Mouse (Mus musculus) embryonic facial prominence, embryonic 11.5 days (tissue): Measurements from ENCODE around the gene Zfp445. TPM values are rescaled to one million over a fixed set of nuclear protein-coding genes. Genes with fewer than 3 reads are reported as not detected.
"Not testable (repeated sequence)": the region's sequence is repeated elsewhere in the genome, so short reads cannot be mapped to it uniquely, and the experiment has no call there.

Experiments
- ATAC-seq: fragments of 200-750 bp; cut with Nextera tagmentation; replicated peaks from 2 replicates; pipeline ENCODE4 v1.8.0; 2017; ENCODE audit warnings: low read depth; ENCODE audit not compliant: insufficient number of reproducible peaks, low FRiP score, low TSS enrichment
- DNase-seq: peaks from one replicate; pipeline ENCODE4 v3.0.0-alpha.2; 2015; ENCODE audit warnings: low spot score
- H3K27ac ChIP-seq: fragments of 300-500 bp; sonication (generic); replicated peaks from 2 replicates; pipeline ENCODE4 v1.5.1; 2014; ENCODE audit warnings: mild to moderate bottlenecking, low read depth, low read length, control low read depth
- H3K27me3 ChIP-seq: fragments of 300-500 bp; sonication (generic); 2 replicates; pipeline ENCODE4 v1.6.1; 2014; ENCODE audit warnings: mild to moderate bottlenecking, low read length, moderate library complexity, mixed read lengths; ENCODE audit not compliant: control insufficient read depth, insufficient read depth
- H3K36me3 ChIP-seq: fragments of 300-500 bp; sonication (generic); replicated peaks from 2 replicates; pipeline ENCODE4 v1.6.1; 2014; ENCODE audit warnings: low read depth, mild to moderate bottlenecking, low read length, moderate library complexity, mixed read lengths; ENCODE audit not compliant: control insufficient read depth, insufficient read depth
- H3K4me1 ChIP-seq: fragments of 300-500 bp; sonication (generic); 2 replicates; pipeline ENCODE4 v1.6.1; 2014; ENCODE audit warnings: low read length, mixed read lengths; ENCODE audit not compliant: control insufficient read depth, insufficient read depth
- H3K4me2 ChIP-seq: fragments of 300-500 bp; sonication (generic); 2 replicates; pipeline ENCODE4 v1.6.1; 2014; ENCODE audit warnings: low read depth, mild to moderate bottlenecking, control low read depth, low read length, moderate library complexity
- H3K4me3 ChIP-seq: fragments of 300-500 bp; sonication (generic); 2 replicates; pipeline ENCODE4 v1.5.1; 2014; ENCODE audit warnings: low read depth, low read length, control low read depth
- H3K9ac ChIP-seq: fragments of 300-500 bp; sonication (generic); replicated peaks from 2 replicates; pipeline ENCODE4 v1.6.1; 2014; ENCODE audit warnings: mild to moderate bottlenecking, control low read depth, low read length
- H3K9me3 ChIP-seq: fragments of 300-500 bp; sonication (generic); replicated peaks from 2 replicates; pipeline ENCODE4 v1.6.1; 2016; ENCODE audit warnings: mild to moderate bottlenecking, low read length, inconsistent platforms, mixed read lengths; ENCODE audit not compliant: control insufficient read depth
- WGBS: fragments of 180-500 bp; shearing (Covaris S2); extraction: QIAGEN DNeasy Blood & Tissue Kit; methylation state at CpG from one replicate; pipeline ENCODE4 v1.1.7; 2014; 5-methylcytosine and 5-hydroxymethylcytosine counted together
- polyA plus RNA-seq: library from polyadenylated mRNA; unstranded; fragments of >200 nt; fragmentation: Nextera tagmentation; extraction: Ambion mirVana; gene quantifications from 2 replicates; pipeline ENCODE4 v1.2.1, GENCODE M21; 2014

The Zfp445 gene
- polyA plus RNA-seq, 1 experiment from 2014 or later = 67.3 TPM

DNA sequence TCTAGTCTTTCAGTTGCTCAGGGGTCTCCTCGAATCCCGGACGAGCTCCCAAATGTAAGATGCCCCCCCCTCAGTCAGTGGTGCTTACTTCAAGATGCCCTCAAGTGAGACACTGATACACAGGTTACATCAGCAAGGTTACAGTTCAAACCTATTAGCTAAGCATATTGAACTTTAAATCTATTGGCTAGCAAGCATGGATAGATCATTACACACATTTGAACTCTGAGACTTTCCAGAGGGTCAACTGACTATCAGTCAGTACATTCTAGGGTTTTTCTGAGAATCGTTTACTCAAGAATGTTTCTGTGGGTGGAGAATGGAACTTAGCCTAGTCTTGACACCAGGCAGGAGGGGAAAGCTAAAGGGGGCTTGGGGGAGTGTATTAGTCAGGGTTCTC is 6.8 kb upstream of the Zfp445 start:
- H3K27me3 ChIP-seq = no peaks in the 10 kb centered on the region
- H3K4me3 ChIP-seq = no peak overlapping the region
- 91% methylated on average over 4 of the region's 4 CpGs for WGBS
- no peaks in the 10 kb centered on the region for H3K9me3 ChIP-seq
- no peak for DNase-seq
- no peak overlapping the region for H3K27ac ChIP-seq
- no peaks in the 10 kb centered on the region for H3K36me3 ChIP-seq
- no peaks in the 10 kb centered on the region for H3K4me1 ChIP-seq
- ATAC-seq = no peak
- no peak overlapping the region for H3K9ac ChIP-seq
- H3K4me2 ChIP-seq = no peak overlapping the region

DNA sequence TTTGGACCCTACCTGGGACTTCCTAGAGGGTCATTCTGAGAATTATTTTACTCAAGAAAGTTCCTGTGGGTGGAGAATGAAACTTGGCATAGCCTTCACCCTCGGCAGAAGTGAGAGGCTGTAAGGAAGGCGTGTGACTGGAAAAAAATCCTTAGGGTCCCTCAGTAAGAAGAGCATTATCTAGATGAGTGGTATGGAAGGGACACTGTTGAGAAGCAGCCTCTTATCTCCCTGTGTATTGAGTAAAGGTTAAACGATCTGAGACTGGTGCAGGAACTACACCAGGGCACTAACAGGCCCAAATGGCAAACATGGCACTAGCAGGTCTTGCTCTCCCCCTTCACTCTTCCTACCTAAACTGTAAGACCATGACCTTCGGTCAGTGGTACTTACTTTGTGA is 386 bp upstream of the Zfp445 start:
- H3K27me3 ChIP-seq = no peaks in the 10 kb centered on the region
- H3K4me3 ChIP-seq = peak overlapping the region; percentile 70
- DNase-seq (no peak), ATAC-seq (peak; percentile 50; the same call in 1 of the 2 replicates)
- H3K27ac ChIP-seq = no peak overlapping the region
- no peak overlapping the region; the same call in 1 of the 2 replicates for H3K9ac ChIP-seq
- WGBS = 89% methylated on average over 4 of the region's 4 CpGs
- no peaks in the 10 kb centered on the region for H3K9me3 ChIP-seq
- peak overlapping the region; percentile 22; the same call in 1 of the 2 replicates for H3K4me2 ChIP-seq
- H3K36me3 ChIP-seq = peaks cover 8% of the 10 kb centered on the region
- H3K4me1 ChIP-seq = no peaks in the 10 kb centered on the region

DNA sequence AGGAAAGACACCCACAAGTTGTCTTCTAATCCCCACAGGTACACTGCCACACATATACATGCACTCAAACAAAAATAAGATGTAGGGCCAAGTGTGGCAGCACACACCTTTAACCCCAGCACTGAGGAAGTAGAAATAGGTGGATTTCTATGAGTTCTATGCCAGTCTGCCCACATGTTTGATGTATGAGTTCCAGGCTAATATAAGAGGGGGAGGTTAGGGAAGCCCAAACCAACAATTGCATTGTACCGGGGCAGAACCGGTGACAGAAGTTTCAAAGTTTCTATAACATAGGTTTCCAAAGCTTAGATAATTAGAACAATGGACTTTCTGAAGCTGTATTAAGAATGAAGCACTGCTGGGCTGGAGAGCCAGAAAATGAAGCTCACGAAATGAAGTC is 958 bp downstream of the Zfp445 start:
- Histone ChIP-seq H3K9me3 (no peaks in the 10 kb centered on the region), H3K9ac (peak overlapping the region; percentile 89), H3K27ac (no peak overlapping the region), H3K27me3 (no peaks in the 10 kb centered on the region), H3K4me3 (peak overlapping the region; percentile 70), H3K4me2 (peak overlapping the region; percentile 67), H3K36me3 (peaks cover 20% of the 10 kb centered on the region), H3K4me1 (no peaks in the 10 kb centered on the region)
- 63% methylated on average over 3 of the region's 3 CpGs for WGBS
- 0 out of 2 replicates have a peak, but pooled peaks have one; percentile 11 for ATAC-seq
- DNase-seq = no peak

DNA sequence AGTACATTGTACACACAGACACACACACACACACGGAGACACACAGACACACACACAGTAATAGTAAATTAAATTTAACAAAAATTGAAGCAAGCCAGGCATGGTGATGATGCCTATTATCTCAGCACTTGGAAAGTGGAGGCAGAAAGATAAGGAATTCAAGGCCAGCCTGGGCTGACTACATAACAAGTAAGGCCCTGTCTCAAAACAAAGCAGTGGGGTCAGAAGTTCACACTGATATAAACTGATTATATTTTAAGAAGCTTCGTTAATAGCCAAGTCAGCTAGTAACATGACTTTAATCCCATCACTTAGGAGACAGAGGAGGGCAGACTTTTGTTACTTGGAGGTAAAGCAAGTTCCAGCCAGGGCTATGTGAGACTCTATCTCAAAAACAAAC is 2.1 kb downstream of the Zfp445 start:
- 93% methylated on average over 2 of the region's 2 CpGs for WGBS
- H3K4me2 ChIP-seq = no peak overlapping the region
- ATAC-seq = no peak
- no peaks in the 10 kb centered on the region for H3K9me3 ChIP-seq
- H3K4me3 ChIP-seq = no peak overlapping the region
- H3K9ac ChIP-seq = no peak overlapping the region
- no peak for DNase-seq
- H3K36me3 ChIP-seq = peaks cover 26% of the 10 kb centered on the region
- H3K4me1 ChIP-seq = no peaks in the 10 kb centered on the region
- H3K27ac ChIP-seq = no peak overlapping the region
- no peaks in the 10 kb centered on the region for H3K27me3 ChIP-seq

DNA sequence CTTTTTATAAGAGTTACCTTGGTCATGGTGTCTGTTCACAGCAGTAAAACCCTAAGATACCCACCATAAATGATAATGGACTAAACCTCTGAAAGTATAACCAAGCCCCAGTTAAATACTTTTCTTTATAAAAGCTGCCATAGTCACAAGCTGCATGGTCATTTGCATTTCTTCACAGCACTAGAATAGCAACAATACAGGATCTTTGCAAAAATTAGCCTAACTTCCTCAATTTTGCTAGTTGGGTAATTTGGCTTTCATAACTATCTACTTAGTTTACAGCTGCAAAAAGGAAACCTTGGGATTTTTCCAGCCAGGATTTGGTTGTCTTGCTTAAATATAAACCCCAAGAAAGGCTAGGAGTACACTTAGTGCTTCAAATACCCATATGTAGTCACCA is 5.1 kb downstream of the Zfp445 start:
- no peak overlapping the region for H3K27ac ChIP-seq
- H3K9ac ChIP-seq = no peak overlapping the region
- DNase-seq (no peak), ATAC-seq (no peak)
- no peak overlapping the region for H3K4me2 ChIP-seq
- H3K9me3 ChIP-seq = no peaks in the 10 kb centered on the region
- H3K36me3 ChIP-seq = peaks cover 39% of the 10 kb centered on the region
- no peaks in the 10 kb centered on the region for H3K4me1 ChIP-seq
- H3K27me3 ChIP-seq = no peaks in the 10 kb centered on the region
- no peak overlapping the region for H3K4me3 ChIP-seq

DNA sequence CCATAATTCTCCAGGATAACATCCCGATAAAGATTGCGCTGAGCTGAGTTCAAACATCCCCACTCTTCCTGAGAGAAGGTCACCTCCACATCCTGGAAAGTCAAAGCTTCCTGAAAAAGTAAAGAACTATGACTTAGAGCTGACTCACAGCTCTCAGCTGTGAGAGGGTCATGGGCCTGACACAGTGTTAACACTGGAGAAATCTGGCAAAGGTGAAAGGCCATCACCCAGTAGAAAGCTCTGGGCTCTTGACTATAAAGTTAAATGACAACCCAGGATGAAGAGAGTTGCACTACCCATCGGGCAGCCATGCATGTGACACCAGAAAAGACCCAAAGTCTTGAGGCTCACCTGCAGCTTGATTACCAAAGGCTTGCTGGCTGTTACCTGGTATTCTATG is 9.1 kb downstream of the Zfp445 start:
- no peak overlapping the region for H3K4me3 ChIP-seq
- H3K36me3 ChIP-seq = peaks cover 62% of the 10 kb centered on the region
- H3K9ac ChIP-seq = no peak overlapping the region
- DNase-seq (no peak), ATAC-seq (no peak)
- H3K4me1 ChIP-seq = no peaks in the 10 kb centered on the region
- H3K4me2 ChIP-seq = no peak overlapping the region
- H3K27ac ChIP-seq = no peak overlapping the region
- H3K9me3 ChIP-seq = no peaks in the 10 kb centered on the region
- H3K27me3 ChIP-seq = no peaks in the 10 kb centered on the region
- WGBS = 95% methylated on average over 3 of the region's 3 CpGs

DNA sequence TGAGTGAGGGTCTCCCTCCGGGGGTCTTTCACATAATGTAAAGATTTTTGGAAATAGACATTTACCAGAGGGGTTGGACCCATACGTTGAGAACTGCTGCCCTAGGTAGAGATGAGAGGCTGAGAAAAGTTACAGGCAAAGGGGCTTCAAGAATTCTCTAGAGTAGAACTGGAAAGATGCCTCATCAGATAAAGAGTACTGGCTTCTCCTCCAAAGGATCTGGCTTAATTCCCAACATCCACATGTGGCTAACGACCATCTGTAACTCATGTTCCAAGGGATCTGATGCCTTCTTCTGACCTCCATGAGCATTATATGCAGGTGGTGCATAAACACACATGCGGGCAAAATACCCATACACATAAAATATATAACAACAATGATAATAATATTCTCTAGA is 10.2 kb downstream of the Zfp445 start:
- Histone ChIP-seq H3K4me1 (no peaks in the 10 kb centered on the region), H3K4me2 (no peak overlapping the region), H3K36me3 (peaks cover 52% of the 10 kb centered on the region), H3K4me3 (no peak overlapping the region), H3K9ac (no peak overlapping the region), H3K27ac (no peak overlapping the region), H3K9me3 (no peaks in the 10 kb centered on the region), H3K27me3 (no peaks in the 10 kb centered on the region)
- 94% methylated on average over 4 of the region's 4 CpGs for WGBS
- DNase-seq (no peak), ATAC-seq (no peak)

DNA sequence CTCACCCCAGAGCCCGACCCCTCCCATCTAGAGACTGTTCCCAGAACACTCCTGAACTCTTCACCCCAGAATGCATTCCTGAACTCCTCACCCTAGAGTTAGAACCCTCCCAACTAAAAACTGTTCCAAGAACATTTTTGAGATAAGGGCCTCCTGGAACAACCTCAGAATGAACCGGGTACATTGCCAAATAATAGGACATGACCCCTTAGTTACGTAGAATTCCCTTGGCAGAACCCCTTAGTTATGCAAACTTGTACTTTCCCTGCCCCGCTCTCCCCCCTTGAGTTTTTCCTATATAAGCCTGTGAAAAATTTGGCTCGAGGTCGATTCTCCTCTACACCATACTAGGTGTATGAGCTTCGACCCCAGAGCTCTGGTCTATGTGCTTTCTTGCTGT is 10.7 kb downstream of the Zfp445 start:
- not testable (repeated sequence) for H3K4me1 ChIP-seq, H3K4me2 ChIP-seq, H3K9me3 ChIP-seq, H3K27ac ChIP-seq, H3K4me3 ChIP-seq, H3K27me3 ChIP-seq, DNase-seq, H3K9ac ChIP-seq, ATAC-seq
- 83% methylated on average over 2 of the region's 7 CpGs for WGBS
- peaks cover 52% of the 10 kb centered on the region for H3K36me3 ChIP-seq
